10 mouse cellular contexts compared by ENCODE assay signal in the genomic region with DNA sequence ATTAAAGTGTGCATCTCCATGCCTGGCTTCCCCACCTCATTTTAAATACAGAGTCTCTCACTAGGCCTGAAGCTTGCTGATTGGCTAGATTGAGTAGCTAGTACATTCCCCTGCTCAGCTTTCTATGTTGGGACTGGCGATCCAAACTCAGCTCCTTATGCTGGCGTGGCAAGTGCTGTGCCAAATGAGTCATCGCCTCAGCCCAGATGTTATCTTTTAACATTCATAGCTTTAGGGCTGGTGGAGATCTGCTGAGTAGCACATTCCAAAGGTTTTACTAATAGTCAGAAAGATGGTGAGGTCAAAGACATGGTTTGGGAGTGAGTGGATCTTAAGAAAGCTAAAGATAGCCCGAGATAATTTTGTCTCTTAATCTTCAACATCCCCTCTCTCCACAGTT. TPM values are rescaled to one million over a fixed set of nuclear protein-coding genes. Genes with fewer than 3 reads are reported as not detected.
DNase-seq lines count a peak whose midpoint lies in the region; ATAC-seq and TF ChIP-seq lines count a peak whose summit lies in the region.
"Had no signal": no experiment of that assay in that cellular context is flagged by ENCODE, and none has a peak within 500 bp of the region (broad histone marks: within the 10 kb centered on the region; RNA-seq: fewer than 3 reads in every experiment).

No protein-coding gene starts in this region.

- no peak overlapping the region for H3K4me3 ChIP-seq in lung, adult 2 months (replicated peaks; ENCODE audit: extremely low read depth, low read depth, low read length)
- H3K4me3 ChIP-seq in kidney, embryonic 16.5 days (ENCODE audit: low read length), result no peak overlapping the region
- H3K4me3 ChIP-seq: neural tube, embryonic 13.5 days had no signal

- TF ChIP-seq CTCF in lung, adult 2 months (IDR thresholded peaks at IDR 0.05; ENCODE audit: insufficient read depth, low read length), result no peak

- 20% methylated on average over 4 of the region's 4 CpGs for WGBS in lung, adult 2 months
- WGBS in kidney, embryonic 16.5 days, result 47% methylated on average over 4 of the region's 4 CpGs

- H3K27ac ChIP-seq in kidney, embryonic 16.5 days (ENCODE audit: low read length), result no peak overlapping the region
- H3K27ac ChIP-seq: neural tube, embryonic 13.5 days had no signal

- H3K4me1 ChIP-seq in lung, adult 2 months (ENCODE audit: control insufficient read depth, insufficient read depth, low read length), result no peaks in the 10 kb centered on the region
- no peaks in the 10 kb centered on the region for H3K4me1 ChIP-seq in kidney, embryonic 16.5 days (ENCODE audit: insufficient read depth, low read length)
- H3K4me1 ChIP-seq: neural tube, embryonic 13.5 days had no signal

- DNase-seq in lung, adult 18-20 months, result peak; percentile 65 to 68
- DNase-seq in lung, adult 2 months, result no peak
- peak; percentile 23 for DNase-seq in gonadal fat pad, adult 2 months (ENCODE audit: low read depth)
- peak; percentile 57 to 65 for DNase-seq in urinary bladder, postnatal 4 days (ENCODE audit: low spot score in 2 of 2)
- no peak for DNase-seq in right cerebral cortex, adult 18-20 months
- no peak for DNase-seq in left cerebral cortex, postnatal 10 days (ENCODE audit: extremely low spot score in 1 of 2, low spot score in 2 of 2)

- H3K9ac ChIP-seq in kidney, embryonic 16.5 days (replicated peaks; ENCODE audit: low read length), result no peak overlapping the region
- H3K9ac ChIP-seq: neural tube, embryonic 13.5 days had no signal

- no peak for TF ChIP-seq POLR2A in lung, adult 2 months (IDR thresholded peaks at IDR 0.05; ENCODE audit: borderline replicate concordance, extremely low read depth, low read depth, low read length)

- H3K4me2 ChIP-seq in kidney, embryonic 16.5 days (replicated peaks; ENCODE audit: low read depth, low read length), result no peak overlapping the region
- H3K4me2 ChIP-seq: neural tube, embryonic 13.5 days had no signal

- intact Hi-C loops in left cerebral cortex, postnatal 10 days (cut with DNase I), result no loop called here

- peaks cover 2% of the 10 kb centered on the region; the same call in 1 of the 2 replicates for H3K36me3 ChIP-seq in kidney, embryonic 16.5 days (ENCODE audit: insufficient read depth, low read length)
- H3K36me3 ChIP-seq: neural tube, embryonic 13.5 days had no signal

- no peaks in the 10 kb centered on the region for H3K9me3 ChIP-seq in kidney, embryonic 16.5 days (ENCODE audit: low read length)
- H3K9me3 ChIP-seq: neural tube, embryonic 13.5 days had no signal

- peak; percentile 77; the same call in 1 of the 2 replicates for ATAC-seq in kidney, embryonic 16.5 days (ENCODE audit: low FRiP score, low TSS enrichment)
- no peak for ATAC-seq in monocyte, adult 5-6 weeks (replicated peaks; ENCODE audit: insufficient number of reproducible peaks, low FRiP score, low TSS enrichment, poor library complexity, severe bottlenecking)

- H3K27me3 ChIP-seq in kidney, embryonic 16.5 days (ENCODE audit: insufficient read depth, low read length), result no peaks in the 10 kb centered on the region
- H3K27me3 ChIP-seq: neural tube, embryonic 13.5 days had no signal

RNA-seq across cellular contexts. Expression of a gene that starts 17.3 kb away (rescaled TPM):
- 19.6 and 20.0 TPM in 2 replicates for polyA plus RNA-seq in lung, adult 2 months (2012; rRNA removed)
- polyA plus RNA-seq in gonadal fat pad, adult 2 months (2012; rRNA removed), result 176 and 185 TPM in 2 replicates
- polyA plus RNA-seq in kidney, embryonic 16.5 days (2015; fragmentation: Nextera tagmentation; extraction: Ambion mirVana), result 112 and 114 TPM in 2 replicates
- 3.6 TPM in 1 of 3 replicates, not detected in the others for total RNA-seq in monocyte, adult 5-6 weeks (2017)
- 10 to 100 TPM in 1 of 2 experiments, 1 to 10 TPM in 1; 9.6 to 11.7 TPM for total RNA-seq in left cerebral cortex, postnatal 10 days (2021)
- total RNA-seq: hematopoietic stem cell, adult 5-6 weeks had no signal

RNA-seq across cellular contexts. Expression of a gene that starts 48.0 kb away (rescaled TPM):
- 11.6 and 18.9 TPM in 2 replicates for polyA plus RNA-seq in lung, adult 2 months (2012; rRNA removed)
- polyA plus RNA-seq in gonadal fat pad, adult 2 months (2012; rRNA removed), result 18.8 and 23.1 TPM in 2 replicates
- 25.3 and 26.2 TPM in 2 replicates for polyA plus RNA-seq in kidney, embryonic 16.5 days (2015; fragmentation: Nextera tagmentation; extraction: Ambion mirVana)
- 15.5 to 28.5 TPM (median 27.8 TPM) in 3 replicates for total RNA-seq in monocyte, adult 5-6 weeks (2017)
- 10 to 100 TPM; 54.2 to 54.9 TPM for total RNA-seq in left cerebral cortex, postnatal 10 days (2021)

RNA-seq across cellular contexts. Expression of a gene that starts 48.1 kb away (rescaled TPM):
- polyA plus RNA-seq in lung, adult 2 months (2012; rRNA removed), result 18.5 and 28.1 TPM in 2 replicates
- 18.3 and 19.4 TPM in 2 replicates for polyA plus RNA-seq in gonadal fat pad, adult 2 months (2012; rRNA removed)
- polyA plus RNA-seq in kidney, embryonic 16.5 days (2015; fragmentation: Nextera tagmentation; extraction: Ambion mirVana), result 30.9 and 37.0 TPM in 2 replicates
- total RNA-seq in monocyte, adult 5-6 weeks (2017), result 84.0 to 119 TPM (median 104 TPM) in 3 replicates
- total RNA-seq in left cerebral cortex, postnatal 10 days (2021), result 10 to 100 TPM; 44.3 to 46.1 TPM

Comparison
In these comparisons a context has a peak if more than half of its experiments do, and no peak if none do; other contexts are left out.
1. DNase-seq: peak in lung, adult 18-20 months (2 of 2), gonadal fat pad, adult 2 months (single experiment) and urinary bladder, postnatal 4 days (2 of 2); none in lung, adult 2 months (single experiment), right cerebral cortex, adult 18-20 months (single experiment) and left cerebral cortex, postnatal 10 days (0 of 2).